Mouse (Mus musculus) kidney, adult 2 months (tissue): ENCODE results near the gene Grik4. TPM values are rescaled to one million over a fixed set of nuclear protein-coding genes. Genes with fewer than 3 reads are reported as not detected.

Experiments
- DNase-seq: peaks from one replicate; pipeline ENCODE4 v3.0.0; 2021
- H3K27ac ChIP-seq: fragments of 200-500 bp; 2 replicates; pipeline ENCODE4 v1.5.1; 2012; ENCODE audit warnings: low read depth, low read length, control low read depth, inconsistent platforms; ENCODE audit not compliant: insufficient read depth
- H3K27me3 ChIP-seq: fragments of 200-500 bp; replicated peaks from 2 replicates; pipeline ENCODE4 v1.6.1; 2012; ENCODE audit warnings: mild to moderate bottlenecking, moderate library complexity, low read length, inconsistent platforms; ENCODE audit not compliant: control insufficient read depth, insufficient read depth
- H3K36me3 ChIP-seq: fragments of 200-500 bp; 2 replicates; pipeline ENCODE4 v1.6.1; 2012; ENCODE audit warnings: mild to moderate bottlenecking, moderate library complexity, low read length, inconsistent platforms; ENCODE audit not compliant: control insufficient read depth, insufficient read depth
- H3K4me1 ChIP-seq: fragments of 200-500 bp; 2 replicates; pipeline ENCODE4 v1.6.1; 2011; ENCODE audit warnings: low read length; ENCODE audit not compliant: control insufficient read depth, insufficient read depth
- H3K4me3 ChIP-seq: fragments of 200-500 bp; 2 replicates; pipeline ENCODE4 v1.5.1; 2011; ENCODE audit warnings: mild to moderate bottlenecking, low read depth, low read length, control low read depth; ENCODE audit not compliant: insufficient read depth
- CTCF ChIP-seq: fragments of 200-500 bp; conservative IDR thresholded peaks from 2 replicates; pipeline ENCODE4 v1.5.1; 2011; ENCODE audit warnings: low read depth, mild to moderate bottlenecking, control low read depth, low read length, moderate library complexity, mixed read lengths; ENCODE audit not compliant: insufficient read depth, insufficient read length
- POLR2A ChIP-seq: fragments of 200-500 bp; IDR thresholded peaks from one replicate; pipeline ENCODE4 v1.6.1; 2011; ENCODE audit warnings: low read depth, low read length, control low read depth
- WGBS: fragments of 180-500 bp; shearing (Covaris S2); methylation state at CpG from one replicate; pipeline ENCODE4 v1.1.7; 2018; 5-methylcytosine and 5-hydroxymethylcytosine counted together
- polyA plus RNA-seq: library from polyadenylated mRNA; depleted of rRNA; stranded (reverse); fragments of >200 nt; gene quantifications from 2 replicates; pipeline ENCODE4 v1.2.3, GENCODE M21; 2012

The Grik4 gene
- polyA plus RNA-seq, 1 experiment: 0.05 TPM

DNA sequence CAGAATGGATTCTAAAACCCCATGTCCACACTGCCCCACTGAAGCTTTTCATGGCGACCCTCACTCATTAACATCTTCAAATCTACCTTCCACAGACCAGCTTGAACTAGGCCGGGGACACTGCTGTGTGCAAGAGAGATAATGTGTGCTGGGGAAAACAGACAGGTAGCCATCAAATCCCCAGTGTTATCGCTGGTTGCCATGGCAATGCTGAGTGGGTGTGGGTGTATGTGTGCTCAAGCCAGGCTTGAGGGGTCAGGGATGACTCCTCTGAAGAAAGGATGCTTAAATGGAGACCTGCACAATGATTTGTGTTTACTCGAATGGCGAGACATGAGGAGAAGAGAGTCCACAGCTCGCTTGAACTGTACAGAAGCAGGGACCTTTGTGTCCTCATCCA lies 112.7 kb downstream of the Grik4 start:
- Histone ChIP-seq H3K36me3 (no peaks in the 10 kb centered on the region), H3K27me3 (no peaks in the 10 kb centered on the region), H3K4me3 (no peak overlapping the region), H3K4me1 (no peaks in the 10 kb centered on the region), H3K27ac (no peak overlapping the region)
- no peak for TF ChIP-seq POLR2A
- TF ChIP-seq CTCF: no peak
- 77% methylated on average over 6 of the region's 6 CpGs for WGBS
- DNase-seq: no peak

GRCm38 (mm10) chr9:42819247-42819646 lies 125.0 kb downstream of the Grik4 start:
- no peaks in the 10 kb centered on the region for H3K36me3 ChIP-seq
- no peaks in the 10 kb centered on the region for H3K4me1 ChIP-seq
- TF ChIP-seq CTCF (no peak), POLR2A (no peak)
- 41% methylated on average over 3 of the region's 3 CpGs for WGBS
- H3K27me3 ChIP-seq: no peaks in the 10 kb centered on the region
- H3K4me3 ChIP-seq: no peak overlapping the region
- no peak overlapping the region for H3K27ac ChIP-seq
- no peak for DNase-seq

DNA sequence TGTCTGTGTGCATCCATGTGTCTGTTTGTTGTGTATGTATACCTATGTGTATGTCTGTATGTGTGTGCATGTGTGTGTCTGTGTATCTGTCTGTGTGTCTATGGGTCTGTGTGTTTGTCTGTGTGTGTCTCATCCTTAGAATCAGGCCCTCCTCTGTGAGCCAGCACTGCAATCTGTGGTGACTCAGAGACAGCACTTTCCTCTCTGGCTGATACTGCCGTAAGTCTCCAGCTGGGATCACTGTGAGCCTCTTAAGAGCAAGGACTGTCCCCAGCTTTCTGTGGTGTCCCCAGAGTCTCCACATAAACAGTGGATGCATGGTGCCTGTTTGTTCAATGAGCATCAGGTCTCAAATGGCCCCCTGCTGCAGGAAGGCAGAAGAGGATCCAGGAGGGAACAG lies 127.5 kb downstream of the Grik4 start:
- WGBS: 87% methylated on average over 1 of the region's 1 CpGs
- no peaks in the 10 kb centered on the region; the same call in 1 of the 2 replicates for H3K27me3 ChIP-seq
- H3K36me3 ChIP-seq: no peaks in the 10 kb centered on the region
- no peak overlapping the region for H3K4me3 ChIP-seq
- no peak for TF ChIP-seq CTCF
- TF ChIP-seq POLR2A: no peak
- H3K4me1 ChIP-seq: no peaks in the 10 kb centered on the region
- no peak overlapping the region for H3K27ac ChIP-seq
- no peak for DNase-seq

- Histone ChIP-seq H3K36me3 (no peaks in the 10 kb centered on the region), H3K4me1 (no peaks in the 10 kb centered on the region), H3K4me3 (no peak overlapping the region), H3K27ac (no peak overlapping the region), H3K27me3 (no peaks in the 10 kb centered on the region; the same call in 1 of the 2 replicates)
- no peak for TF ChIP-seq POLR2A
- TF ChIP-seq CTCF: no peak
- WGBS: 93% methylated on average over 3 of the region's 3 CpGs
- DNase-seq: no peak
Observed at GRCm38 (mm10) chr9:42809146-42809545, 135.1 kb downstream of the Grik4 start.

DNA sequence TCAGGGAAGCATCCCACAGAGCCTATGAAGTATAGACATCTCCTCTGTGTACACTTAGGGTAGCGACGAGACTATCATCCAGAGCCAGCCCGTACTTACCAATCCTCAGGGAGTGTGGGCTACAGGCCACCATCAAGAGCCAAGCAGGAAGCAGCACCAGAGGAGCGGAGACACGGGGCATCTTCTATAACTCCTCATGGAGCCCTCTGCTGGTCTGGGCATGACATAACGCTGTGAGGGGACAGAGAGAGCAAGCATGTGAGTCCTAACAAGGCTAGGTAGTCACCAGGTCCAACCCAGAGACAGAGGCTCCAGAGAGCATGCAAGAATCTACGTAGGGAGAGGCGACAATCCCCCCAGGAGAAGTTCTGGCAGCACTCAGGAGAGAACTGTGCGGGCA lies 135.9 kb downstream of the Grik4 start:
- Histone ChIP-seq H3K4me3 (no peak overlapping the region), H3K36me3 (no peaks in the 10 kb centered on the region), H3K27ac (no peak overlapping the region), H3K27me3 (no peaks in the 10 kb centered on the region; the same call in 1 of the 2 replicates), H3K4me1 (no peaks in the 10 kb centered on the region)
- peak; percentile 12 for DNase-seq
- WGBS: 80% methylated on average over 9 of the region's 9 CpGs
- TF ChIP-seq POLR2A (no peak), CTCF (peak; percentile 62)

DNA sequence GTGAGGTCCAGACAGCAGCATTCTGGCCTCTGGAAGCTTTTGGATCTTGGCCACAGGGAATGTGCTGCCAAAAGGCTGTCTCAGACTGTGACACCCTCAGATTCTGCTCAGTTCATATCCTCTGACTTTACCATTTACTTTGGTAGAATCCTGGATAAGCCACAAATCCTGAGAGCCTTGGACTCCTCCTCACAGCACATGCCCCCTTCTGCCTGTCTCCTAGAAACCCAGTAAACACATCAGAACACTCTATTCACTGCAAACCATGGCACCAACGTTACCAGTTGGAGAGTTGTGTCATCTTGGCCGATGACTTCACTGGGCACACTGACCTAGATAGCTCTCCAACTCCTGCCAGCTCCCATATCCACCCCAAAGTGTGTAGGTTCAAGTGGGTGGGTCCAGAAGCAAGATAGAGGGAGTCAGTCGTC lies 141.2 kb downstream of the Grik4 start:
- Histone ChIP-seq H3K4me3 (no peak overlapping the region), H3K4me1 (no peaks in the 10 kb centered on the region), H3K27ac (no peak overlapping the region), H3K36me3 (no peaks in the 10 kb centered on the region), H3K27me3 (no peaks in the 10 kb centered on the region)
- no peak for DNase-seq
- 72% methylated on average over 3 of the region's 3 CpGs for WGBS
- TF ChIP-seq POLR2A (no peak), CTCF (no peak)

DNA sequence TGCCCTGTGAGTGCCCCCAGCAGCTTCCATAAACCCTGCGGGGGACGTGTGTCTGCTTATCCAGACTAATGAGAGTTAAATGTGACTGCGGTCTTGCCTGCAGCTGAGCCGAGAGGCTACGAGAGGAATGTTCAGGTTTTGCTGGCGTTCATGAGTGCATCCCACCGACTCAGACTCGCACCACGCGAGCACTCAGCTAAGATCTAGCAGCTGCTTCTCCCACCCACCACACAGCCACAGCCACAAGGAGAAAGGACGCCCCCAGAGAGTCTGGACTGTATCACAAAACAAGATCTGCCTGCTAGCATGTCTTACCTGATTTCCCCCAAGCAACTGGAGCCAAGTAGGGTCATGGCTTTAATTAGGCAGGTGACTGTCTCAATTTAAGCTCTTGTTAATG lies 142.4 kb downstream of the Grik4 start:
- no peak overlapping the region for H3K27ac ChIP-seq
- no peaks in the 10 kb centered on the region for H3K4me1 ChIP-seq
- WGBS: 84% methylated on average over 11 of the region's 11 CpGs
- TF ChIP-seq CTCF (no peak), POLR2A (no peak)
- DNase-seq: no peak
- no peaks in the 10 kb centered on the region for H3K36me3 ChIP-seq
- H3K27me3 ChIP-seq: no peaks in the 10 kb centered on the region
- H3K4me3 ChIP-seq: no peak overlapping the region
